Comparison of ENCODE assay signal across 15 mouse cellular contexts in genomic region chr4:8949951-8950350, GRCm38 (mm10).
"Had no signal": no experiment of that assay in that cellular context is flagged by ENCODE, and none has a peak within 500 bp of the region (broad histone marks: within the 10 kb centered on the region; RNA-seq: fewer than 3 reads in every experiment).

No protein-coding gene starts in this region.

- H3K4me2 ChIP-seq: kidney, embryonic 15.5 days; limb, embryonic 12.5 days; midbrain, embryonic 11.5 days; midbrain, embryonic 15.5 days; stomach, embryonic 15.5 days had no signal

- H3K9ac ChIP-seq: kidney, embryonic 15.5 days; limb, embryonic 12.5 days; liver, embryonic 14.5 days; midbrain, embryonic 15.5 days; stomach, embryonic 15.5 days had no signal

- H3K27me3 ChIP-seq: kidney, embryonic 15.5 days; midbrain, embryonic 15.5 days; stomach, embryonic 15.5 days had no signal

- H3K27ac ChIP-seq: kidney, embryonic 15.5 days; limb, embryonic 12.5 days; liver, embryonic 14.5 days; midbrain, embryonic 15.5 days; stomach, embryonic 15.5 days had no signal

- DNase-seq: kidney, adult 2 months; kidney, postnatal 14 days; lung, adult 18-20 months; lung, postnatal 4 days; spleen, adult 18-20 months; thymus, postnatal 14 days had no signal

- H3K9me3 ChIP-seq: kidney, embryonic 15.5 days; limb, embryonic 12.5 days; midbrain, embryonic 15.5 days; stomach, embryonic 15.5 days had no signal

- H3K36me3 ChIP-seq: kidney, embryonic 15.5 days; limb, embryonic 12.5 days; midbrain, embryonic 15.5 days; stomach, embryonic 15.5 days had no signal

- H3K4me3 ChIP-seq: kidney, embryonic 15.5 days; limb, embryonic 12.5 days; megakaryocyte, embryonic 14.5 days; midbrain, embryonic 15.5 days; stomach, embryonic 15.5 days had no signal

- ATAC-seq: inflammation-experienced regulatory T-cells, adult 6 months; lung, postnatal 0 days; midbrain, embryonic 15.5 days had no signal
